Mouse (Mus musculus): ENCODE measurements at regions not wholly inside any gene's neighbourhood (a gene's known extent, or its start where the extent isn't known, plus 50 kb on each side); places are given as distances from the start of the nearest gene placed in this dataset.

DNA sequence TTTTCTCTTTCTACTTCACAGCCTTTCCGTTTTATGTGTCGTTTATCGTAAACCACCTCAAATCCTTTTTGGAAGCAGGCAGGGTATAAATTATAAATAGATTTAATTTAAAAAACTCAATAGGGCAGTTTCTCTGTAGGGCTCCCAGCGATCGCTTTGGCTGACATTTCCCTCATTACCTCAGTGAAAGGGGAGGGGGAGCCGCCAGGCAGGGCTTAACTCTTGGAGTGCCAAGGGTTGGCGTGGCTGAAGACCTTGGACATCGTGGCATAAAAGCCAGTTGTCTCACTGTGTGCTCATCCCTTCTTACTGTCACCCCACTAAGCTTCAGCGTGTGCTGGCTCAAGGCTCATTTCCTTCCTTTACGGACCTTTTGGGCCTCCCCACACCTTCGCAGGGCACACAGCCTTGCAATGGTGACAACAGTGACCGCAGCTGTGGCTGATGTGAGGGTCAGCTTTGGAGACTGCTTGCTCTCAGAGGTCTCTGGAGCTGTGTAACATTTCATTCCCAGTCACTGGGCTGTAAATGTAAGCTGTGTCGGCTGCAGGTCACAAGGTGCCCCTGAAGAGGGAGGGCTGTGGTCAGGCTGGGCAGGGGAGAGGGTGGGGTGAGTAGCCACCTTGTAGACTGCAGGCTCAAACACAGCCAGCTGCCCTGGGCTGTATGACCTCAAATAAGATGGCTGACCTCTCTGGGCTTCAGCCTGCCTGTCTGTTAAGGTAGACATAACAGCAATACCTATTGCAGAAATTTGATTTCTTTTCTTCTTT, 81.6 kb upstream of the Stx16 start:
- DNase-seq (ENCODE audit: low read depth, low spot score) = no peak

- DNase-seq (ENCODE audit: low read depth, low spot score) = no peak
These were observed 71.4 kb upstream of the Stx16 start for GRCm38 (mm10) chr2:174004666-174005065.

DNA sequence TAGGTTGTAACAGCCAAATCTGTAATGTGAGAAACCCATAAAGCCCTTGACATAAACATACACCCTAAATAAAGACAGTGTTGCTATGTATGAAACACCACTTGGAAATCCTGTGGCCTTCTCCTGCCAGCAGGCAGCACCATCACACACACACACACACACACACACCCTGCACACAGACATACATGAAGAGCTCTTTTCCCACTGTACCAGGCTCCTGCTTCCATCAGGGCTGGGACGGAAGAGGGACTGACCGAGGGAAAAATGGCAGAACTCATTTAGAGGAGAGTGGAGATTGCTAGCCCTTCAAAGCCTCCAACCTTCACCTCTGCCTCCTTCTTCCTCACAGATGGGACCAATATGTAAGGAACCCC, 68.1 kb upstream of the Stx16 start:
- DNase-seq (ENCODE audit: low read depth, low spot score) = no peak

DNA sequence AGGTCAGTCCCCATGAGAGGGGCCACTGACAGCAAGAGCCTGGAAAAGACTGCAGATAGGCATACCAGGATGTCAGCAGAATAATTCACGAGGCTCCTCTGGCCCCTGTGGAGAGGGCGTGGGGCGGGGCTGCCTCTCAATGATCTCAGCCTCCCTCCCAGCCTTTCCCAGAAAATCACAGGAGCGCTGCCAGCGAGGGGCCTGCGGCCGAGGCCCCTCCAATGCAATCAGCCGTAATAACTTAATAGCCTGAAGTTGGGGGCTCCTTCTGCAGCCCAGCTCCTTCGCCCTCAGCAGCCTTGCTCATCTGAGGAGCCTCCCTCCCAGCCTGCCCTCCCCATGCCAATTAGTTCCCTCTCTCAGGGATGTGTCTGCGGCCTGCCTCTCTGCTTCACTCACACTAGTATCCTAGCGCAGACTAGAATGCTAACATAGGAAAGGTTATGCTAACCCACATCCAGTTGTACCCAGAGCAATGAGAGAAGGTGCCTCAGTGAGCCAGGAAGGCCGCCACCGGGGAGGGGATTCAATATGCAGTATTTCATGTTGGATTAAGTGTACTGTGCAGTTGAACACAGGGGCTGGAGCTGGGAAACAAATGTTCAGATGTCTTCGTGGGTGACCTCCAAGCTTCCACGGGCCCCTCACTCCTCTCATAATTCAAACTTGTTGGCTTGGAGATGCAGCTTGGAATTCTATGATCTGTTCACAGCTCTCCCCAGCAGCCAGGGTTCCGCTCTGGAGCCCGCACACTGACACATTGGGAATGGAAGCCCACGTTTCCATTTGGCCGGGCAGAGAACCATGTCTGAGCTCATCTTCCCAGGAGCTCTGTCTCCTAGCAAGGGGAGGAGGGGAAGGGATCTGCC, 67.5 kb upstream of the Stx16 start:
- DNase-seq (ENCODE audit: low read depth, low spot score) = no peak

DNA sequence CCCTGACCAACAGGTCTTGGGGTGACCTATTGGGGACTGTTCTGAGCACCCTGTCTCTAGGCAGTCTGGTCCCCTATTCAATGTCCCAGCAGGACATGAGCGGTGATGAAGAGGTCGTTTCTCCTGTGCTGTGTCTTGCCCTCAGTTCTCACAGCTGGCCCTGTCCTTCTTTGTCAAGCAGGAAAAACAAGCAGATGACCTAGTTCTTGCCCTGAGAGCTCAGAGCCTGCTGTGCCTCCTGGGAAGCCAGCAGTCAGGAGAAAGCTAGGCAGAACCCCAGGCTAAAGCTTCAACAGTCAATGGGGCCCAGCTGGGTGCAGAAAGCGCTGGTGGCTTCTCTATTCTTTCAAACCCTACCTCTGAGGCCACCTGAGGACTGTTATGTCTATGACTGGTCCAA, 66.1 kb upstream of the Stx16 start:
- DNase-seq (ENCODE audit: low read depth, low spot score) = no peak

- no peak for DNase-seq (ENCODE audit: low read depth, low spot score)
These were observed 64.7 kb upstream of the Stx16 start for GRCm38 (mm10) chr2:174011399-174011798.

- no peak for DNase-seq (ENCODE audit: low read depth, low spot score)
These were observed 61.7 kb upstream of the Stx16 start for GRCm38 (mm10) chr2:174014361-174014760.

DNA sequence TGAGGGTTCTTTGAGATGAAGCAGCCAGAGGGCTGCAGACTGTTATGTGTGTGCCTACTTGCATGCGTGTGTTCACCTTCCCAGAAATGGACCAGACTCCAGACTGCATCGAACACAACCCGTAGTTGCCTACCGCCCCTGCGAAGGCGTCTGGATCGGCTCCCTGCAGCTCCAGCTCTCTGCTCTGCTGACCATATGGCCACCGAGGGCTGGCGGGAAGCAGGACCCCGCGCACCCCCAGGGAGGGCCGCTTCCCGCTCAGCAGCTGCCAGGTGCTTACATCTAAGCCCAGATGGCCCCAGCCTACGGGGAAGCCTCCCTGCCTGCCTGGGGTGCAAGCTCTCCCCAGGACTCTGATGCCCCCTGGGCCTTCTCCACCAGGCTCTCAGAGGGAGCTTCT, 60.8 kb upstream of the Stx16 start:
- DNase-seq (ENCODE audit: low read depth, low spot score) = no peak

DNA sequence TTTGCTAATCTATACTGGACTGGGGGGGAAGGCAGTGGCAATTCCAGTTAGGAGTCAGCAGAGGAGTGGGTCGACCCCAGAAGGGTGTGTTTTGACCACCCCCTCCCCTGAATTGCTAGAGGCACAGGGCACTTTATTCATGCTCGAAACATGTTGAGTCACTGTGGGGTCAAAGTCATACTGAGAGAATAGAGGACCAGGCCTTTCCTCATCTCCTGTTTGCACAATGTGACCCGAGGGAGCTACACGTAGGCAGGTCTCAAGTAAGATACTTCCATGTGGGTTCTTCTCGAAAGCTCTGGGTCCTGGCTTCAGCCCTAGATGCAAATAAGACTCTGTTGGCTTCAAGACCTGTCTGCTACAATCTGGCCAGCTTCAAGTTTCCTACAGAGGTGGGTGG, 60.0 kb upstream of the Stx16 start:
- DNase-seq (ENCODE audit: low read depth, low spot score) = no peak

GRCm38 (mm10) chr2:174017042-174017441, 59.1 kb upstream of the Stx16 start:
- DNase-seq (ENCODE audit: low read depth, low spot score) = no peak

DNA sequence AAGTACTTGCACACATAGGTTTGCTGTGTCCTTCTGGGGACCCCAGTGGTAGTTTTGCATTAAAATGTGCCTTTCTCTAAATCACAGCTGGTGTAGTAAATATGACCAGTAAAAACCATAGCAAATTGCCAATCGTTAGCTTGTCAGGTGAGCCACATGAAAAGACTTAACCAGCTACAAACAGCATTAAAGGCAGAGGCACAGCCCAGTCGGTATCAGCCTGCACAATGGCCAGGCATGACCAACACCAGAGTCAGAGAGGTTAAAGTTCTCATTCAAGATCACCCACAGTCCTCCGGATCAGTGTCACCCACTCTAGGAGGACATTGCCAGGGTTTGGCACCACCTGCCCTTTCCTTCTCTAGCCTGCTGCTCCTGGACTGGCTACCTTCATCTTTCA, 58.5 kb upstream of the Stx16 start:
- no peak for DNase-seq (ENCODE audit: low read depth, low spot score)

DNA sequence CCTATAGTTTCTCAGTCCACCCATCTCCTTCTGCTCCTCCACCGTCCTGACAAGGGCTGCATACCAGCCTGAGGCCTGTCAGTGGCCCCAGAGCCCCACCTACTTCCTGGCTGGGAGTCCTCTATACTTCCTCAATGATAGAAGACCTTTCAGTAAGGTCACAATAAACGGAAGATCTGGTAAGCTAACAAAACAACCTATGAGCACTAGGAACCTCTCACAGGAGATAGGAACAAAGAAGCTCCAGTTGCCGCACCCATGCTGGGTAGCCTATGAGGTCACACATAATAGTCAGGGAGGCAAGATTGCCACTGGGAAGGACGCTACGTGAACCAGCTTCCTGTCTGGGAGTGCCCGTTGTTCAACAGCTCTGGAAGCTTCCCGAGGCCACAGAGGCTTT, 58.1 kb upstream of the Stx16 start:
- DNase-seq (ENCODE audit: low read depth, low spot score) = no peak

GRCm38 (mm10) chr2:174018986-174019385, 57.1 kb upstream of the Stx16 start:
- DNase-seq (ENCODE audit: low read depth, low spot score) = no peak

- no peak for DNase-seq (ENCODE audit: low read depth, low spot score)
These were observed 56.1 kb upstream of the Stx16 start for GRCm38 (mm10) chr2:174019970-174020369.

GRCm38 (mm10) chr2:174020447-174020846, 55.7 kb upstream of the Stx16 start:
- no peak for DNase-seq (ENCODE audit: low read depth, low spot score)

- DNase-seq (ENCODE audit: low read depth, low spot score) = no peak
These were observed 54.6 kb upstream of the Stx16 start for GRCm38 (mm10) chr2:174021538-174021937.

DNA sequence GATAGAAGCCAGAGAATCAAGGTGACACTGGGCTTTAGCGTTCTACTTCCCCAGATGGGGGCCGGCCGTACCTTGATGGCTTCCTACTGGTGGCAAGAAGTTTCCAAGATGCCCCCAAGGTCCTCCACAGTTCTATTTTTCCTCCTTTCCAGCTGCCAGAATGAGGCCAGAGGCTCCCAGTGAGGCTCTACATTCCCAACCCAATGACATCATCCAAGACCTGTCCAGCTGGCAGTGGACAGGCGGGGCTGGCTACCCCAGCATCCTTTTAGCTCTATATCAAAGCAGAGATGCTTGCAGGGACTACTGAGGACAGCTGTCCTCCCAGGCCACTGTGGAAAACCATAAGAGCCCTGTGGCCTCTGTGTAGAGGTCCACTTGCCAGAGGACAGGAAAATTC, 53.8 kb upstream of the Stx16 start:
- DNase-seq (ENCODE audit: low read depth, low spot score) = no peak

- peak; percentile 79 for DNase-seq (ENCODE audit: low read depth, low spot score)
These were observed 50.8 kb upstream of the Stx16 start for GRCm38 (mm10) chr2:174025181-174025870.
